Mouse (Mus musculus) T-helper 2 cell (primary cell): ENCODE measurements around the gene Hspa1l.
"Not testable (repeated sequence)": the region's sequence is repeated elsewhere in the genome, so short reads cannot be mapped to it uniquely, and the experiment has no call there.

Experiments used
- in situ Hi-C: fragments of 300-600 bp; cut with MboI, MseI; formaldehyde crosslinking; loops from one replicate; pipeline ENCODE4 v1.15.1; 2025; ENCODE audit warnings: high pct_unique_total_duplicates

Gene Hspa1l

GRCm38 (mm10) chr17:34972069-34972749, at the start of gene Hspa1l, which contains the start of gene Hspa1a:
Gene Hspa1l, plus strand, starts transcription at chr17:34972703.
Gene Hspa1a, minus strand, starts transcription at chr17:34972156.
- in situ Hi-C loops, result not testable (repeated sequence)

- in situ Hi-C loops, result no loop called here
Measured at GRCm38 (mm10) chr17:34922939-34923338, 49.6 kb upstream of the Hspa1l start.

GRCm38 (mm10) chr17:34924258-34924657, 48.2 kb upstream of the Hspa1l start:
- in situ Hi-C loops, result no loop called here

- in situ Hi-C loops, result no loop called here
Measured at GRCm38 (mm10) chr17:34927306-34928019, 45.0 kb upstream of the Hspa1l start.

GRCm38 (mm10) chr17:34928841-34929240, 43.7 kb upstream of the Hspa1l start:
- in situ Hi-C loops, result no loop called here

GRCm38 (mm10) chr17:34931061-34931734, 41.3 kb upstream of the Hspa1l start, which contains the start of gene Neu1:
Gene Neu1, plus strand, starts transcription at chr17:34931253.
- in situ Hi-C loops, result no loop called here

GRCm38 (mm10) chr17:34931735-34932098, 40.8 kb upstream of the Hspa1l start:
- in situ Hi-C loops, result no loop called here

GRCm38 (mm10) chr17:34932287-34932686, 40.2 kb upstream of the Hspa1l start:
- in situ Hi-C loops, result no loop called here

- in situ Hi-C loops, result no loop called here
Measured at GRCm38 (mm10) chr17:34934031-34934430, 38.5 kb upstream of the Hspa1l start.

GRCm38 (mm10) chr17:34934830-34935229, 37.7 kb upstream of the Hspa1l start:
- in situ Hi-C loops, result loop anchor here (5.0 kb wide), 1 partner anchor 33 kb away; no protein-coding TSS in a partner anchor

- in situ Hi-C loops, result loop anchor here (5.0 kb wide), 1 partner anchor 36 kb away; no protein-coding TSS in a partner anchor
Measured at GRCm38 (mm10) chr17:34937960-34938505, 34.5 kb upstream of the Hspa1l start.

- in situ Hi-C loops, result no loop called here
Measured at GRCm38 (mm10) chr17:34941344-34942041, 31.0 kb upstream of the Hspa1l start.

- in situ Hi-C loops, result no loop called here
Measured at GRCm38 (mm10) chr17:34943128-34943815, 29.2 kb upstream of the Hspa1l start.

- in situ Hi-C loops, result no loop called here
Measured at GRCm38 (mm10) chr17:34944362-34944761, 28.1 kb upstream of the Hspa1l start.

- in situ Hi-C loops, result no loop called here
Measured at GRCm38 (mm10) chr17:34946486-34947140, 25.9 kb upstream of the Hspa1l start.

GRCm38 (mm10) chr17:34947606-34948005, 24.9 kb upstream of the Hspa1l start:
- in situ Hi-C loops, result no loop called here

- in situ Hi-C loops, result not testable (repeated sequence)
Measured at GRCm38 (mm10) chr17:34948721-34949552, 23.6 kb upstream of the Hspa1l start.

GRCm38 (mm10) chr17:34949553-34949969, 22.9 kb upstream of the Hspa1l start:
- in situ Hi-C loops, result no loop called here
